Mouse (Mus musculus): ENCODE measurements at regions not wholly inside any gene's neighbourhood (a gene's known extent, or its start where the extent isn't known, plus 50 kb on each side); places are given as distances from the start of the nearest gene placed in this dataset.
"Not testable (repeated sequence)": the region's sequence is repeated elsewhere in the genome, so short reads cannot be mapped to it uniquely, and the experiment has no call there.

DNA sequence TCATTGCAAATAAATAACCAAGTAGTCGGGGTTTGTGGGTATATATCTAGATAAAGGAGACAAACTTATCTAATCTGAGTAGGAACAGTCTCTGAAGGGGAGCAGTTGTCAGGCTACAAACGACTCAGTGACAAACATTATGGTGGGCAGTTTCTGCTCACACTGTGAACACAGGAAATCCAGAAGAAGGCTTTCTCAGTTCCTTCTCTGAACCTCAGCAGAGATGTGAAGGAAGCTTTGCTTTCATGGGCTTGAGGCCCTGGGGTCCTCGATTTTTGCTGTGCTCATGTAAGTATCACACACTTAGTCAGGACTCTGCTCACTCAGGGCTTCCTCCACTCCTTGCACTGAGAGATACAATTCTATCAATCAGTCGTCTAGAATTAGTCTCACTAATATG is 994.7 kb upstream of the Foxg1 start:
- no peak for DNase-seq

DNA sequence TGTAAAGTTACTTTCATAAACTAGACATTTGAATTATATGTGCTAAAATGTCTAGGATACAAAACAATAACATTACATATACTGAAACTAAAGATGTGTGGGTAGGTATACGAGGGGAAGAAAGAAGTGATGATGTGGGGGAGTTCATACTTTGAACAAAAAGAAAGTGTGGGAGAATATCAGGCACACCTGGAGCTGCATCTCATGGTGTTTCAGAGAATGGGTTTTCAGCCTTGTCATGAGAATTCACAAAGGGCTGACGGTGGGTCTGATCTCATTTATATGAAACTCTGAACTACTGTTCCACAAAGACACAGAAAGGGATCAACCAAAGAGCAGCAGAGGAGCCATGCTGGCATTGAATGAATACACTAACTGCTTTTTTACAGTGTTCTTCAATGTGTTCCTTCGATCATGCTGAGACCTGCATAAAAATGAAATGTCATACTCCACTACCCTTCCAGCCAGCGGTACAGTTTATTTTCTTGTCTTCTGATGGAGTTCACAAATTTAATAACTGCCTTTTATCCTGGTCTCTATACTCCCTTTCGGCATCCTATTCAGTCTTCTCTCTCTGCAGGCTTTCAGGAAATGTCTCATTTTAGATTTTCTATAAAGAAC is 994.2 kb upstream of the Foxg1 start:
- no peak for DNase-seq

DNA sequence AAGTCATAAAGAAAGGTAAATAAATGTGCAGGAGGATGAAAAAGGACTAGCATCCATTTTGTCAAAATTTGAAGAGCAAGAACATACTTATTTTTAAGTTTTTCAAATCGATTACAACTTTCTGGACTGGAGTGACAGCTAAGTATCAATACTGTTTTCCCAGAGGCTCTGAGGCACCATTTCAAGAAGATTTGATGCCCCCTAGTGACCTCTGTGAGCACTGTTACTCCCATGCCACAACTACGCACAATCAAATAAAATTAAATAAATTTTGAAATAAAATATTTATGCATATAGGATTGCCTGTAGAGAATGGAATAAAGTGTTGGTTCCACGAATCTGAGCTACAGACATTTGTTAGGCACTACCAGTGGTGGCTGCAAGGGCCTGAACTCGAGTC is 991.5 kb upstream of the Foxg1 start:
- no peak for DNase-seq

DNA sequence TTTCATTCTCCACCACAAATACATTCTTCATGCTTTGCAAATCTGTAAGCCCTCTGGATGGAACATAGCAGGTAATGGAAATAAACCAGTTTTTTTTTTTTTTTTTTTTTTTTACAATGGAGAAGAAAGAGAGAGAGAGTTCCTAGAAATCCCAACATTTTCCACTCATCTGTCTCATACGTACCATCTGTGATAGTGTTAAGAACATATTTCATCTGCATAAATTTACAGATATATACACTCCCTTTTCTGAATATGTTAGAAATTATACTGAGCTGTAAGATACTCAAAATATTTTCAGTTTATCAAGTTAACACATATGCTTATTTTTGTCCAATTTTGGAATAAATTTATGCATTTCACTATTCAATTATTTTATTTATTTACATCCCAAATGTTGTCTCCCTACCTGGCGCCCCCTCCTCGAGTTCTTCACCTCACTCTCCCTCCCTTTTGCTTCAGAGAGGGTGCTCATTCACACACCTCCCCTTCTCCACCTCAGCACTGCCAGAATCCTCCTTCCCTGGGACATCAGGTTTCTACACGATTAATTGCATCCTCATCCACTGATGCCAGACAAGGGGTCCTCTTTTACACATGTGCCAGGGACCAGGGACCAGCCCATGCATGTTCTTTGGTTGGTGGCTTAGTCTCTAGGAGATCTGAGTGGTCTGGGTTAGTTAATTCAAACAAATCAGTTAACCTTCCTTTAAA is 943.0 kb upstream of the Foxg1 start:
- no peak for DNase-seq

DNA sequence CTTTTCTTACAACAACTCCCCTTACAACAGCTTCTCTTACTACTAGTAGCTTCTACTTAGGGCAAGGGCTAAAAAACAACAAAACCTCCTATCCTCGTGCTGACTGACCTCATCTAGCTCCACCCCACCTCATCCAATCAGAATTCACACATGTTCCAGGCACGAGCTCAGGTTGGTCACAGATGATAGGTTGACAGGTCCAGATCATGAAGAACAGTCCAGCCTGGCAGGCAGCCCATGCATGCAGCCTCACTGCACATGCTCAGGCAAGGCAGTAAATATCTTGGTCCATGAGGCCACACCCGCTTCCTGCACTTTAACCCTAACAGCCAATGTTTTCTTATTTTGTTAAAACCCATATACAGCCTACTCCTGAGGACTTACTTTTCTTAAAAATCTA is 933.7 kb upstream of the Foxg1 start:
- DNase-seq, result not testable (repeated sequence)

DNA sequence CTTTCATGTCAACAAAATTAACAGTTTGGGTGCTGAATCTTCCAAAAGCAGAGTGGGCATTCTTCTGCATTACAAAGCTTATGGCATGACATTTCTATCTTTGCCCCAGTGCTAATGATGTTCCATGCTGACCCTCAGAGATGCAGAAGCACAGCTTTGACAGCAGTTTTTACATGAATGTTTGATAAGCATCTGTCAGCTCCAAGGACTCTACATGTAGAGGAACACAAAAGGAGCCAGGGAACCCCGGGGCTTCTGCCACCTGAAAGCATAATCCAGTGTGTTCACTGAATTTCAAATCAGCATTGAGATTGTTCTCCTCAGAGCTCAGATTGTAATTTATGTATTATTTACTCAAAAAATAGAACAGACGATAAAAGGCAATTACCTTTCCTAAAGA is 920.1 kb upstream of the Foxg1 start:
- DNase-seq, result no peak

DNA sequence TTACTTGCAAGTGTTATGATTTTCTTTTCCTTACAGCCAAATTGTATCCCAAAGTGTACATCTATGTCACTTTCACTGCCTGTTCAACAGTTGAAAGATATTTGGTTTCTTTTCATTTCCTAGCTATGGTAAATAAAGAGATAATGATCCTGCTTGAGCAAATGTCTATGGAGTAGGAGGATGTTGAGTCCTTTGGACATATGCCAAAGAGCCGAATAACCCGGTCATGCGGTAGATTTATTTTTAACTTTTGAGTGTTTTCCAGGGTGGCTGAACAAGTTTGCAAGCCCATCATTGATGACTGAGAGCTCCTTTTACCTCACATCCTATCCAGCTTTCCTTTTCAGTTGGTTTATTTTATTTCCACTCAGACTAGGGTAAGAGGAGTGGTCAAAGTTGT is 881.7 kb upstream of the Foxg1 start:
- no peak for DNase-seq

DNA sequence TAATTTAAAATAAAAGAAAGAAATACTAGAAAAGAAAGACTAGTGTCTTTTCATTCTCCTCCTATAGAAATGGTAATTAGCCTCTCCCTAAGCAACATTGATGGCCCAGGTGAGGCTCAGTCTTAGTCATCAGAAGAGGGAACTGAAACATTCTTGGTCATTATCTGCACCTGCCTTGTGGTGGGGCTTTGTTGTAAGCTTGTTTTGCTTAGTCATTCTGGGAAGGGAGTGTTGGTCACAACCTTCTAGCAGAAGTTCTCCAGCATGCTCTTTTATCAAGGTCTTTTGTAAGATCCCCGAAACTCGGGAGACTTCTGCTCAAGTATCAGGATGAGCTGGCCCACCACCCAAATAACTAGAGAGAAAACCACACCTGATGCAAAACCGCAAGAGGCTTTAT is 870.9 kb upstream of the Foxg1 start:
- no peak for DNase-seq

DNA sequence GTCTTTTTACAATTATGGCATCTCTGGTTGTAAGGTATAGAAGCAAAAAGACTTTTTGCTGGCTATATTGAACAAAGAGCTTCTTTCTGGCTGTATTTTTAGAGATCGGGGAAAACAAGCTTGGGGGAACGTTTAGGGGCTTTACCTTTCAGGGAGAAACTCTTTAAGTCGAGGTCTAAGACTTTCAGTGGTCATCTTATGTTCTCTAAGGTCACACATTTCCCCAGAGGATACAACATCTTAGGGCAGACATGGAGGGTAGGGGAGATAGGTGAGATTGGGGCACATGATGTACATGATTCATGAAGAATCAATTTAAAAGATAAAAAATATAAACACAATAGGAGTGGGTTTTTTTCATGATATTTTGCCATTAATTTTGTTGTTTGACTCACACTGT is 870.2 kb upstream of the Foxg1 start:
- DNase-seq, result no peak

DNA sequence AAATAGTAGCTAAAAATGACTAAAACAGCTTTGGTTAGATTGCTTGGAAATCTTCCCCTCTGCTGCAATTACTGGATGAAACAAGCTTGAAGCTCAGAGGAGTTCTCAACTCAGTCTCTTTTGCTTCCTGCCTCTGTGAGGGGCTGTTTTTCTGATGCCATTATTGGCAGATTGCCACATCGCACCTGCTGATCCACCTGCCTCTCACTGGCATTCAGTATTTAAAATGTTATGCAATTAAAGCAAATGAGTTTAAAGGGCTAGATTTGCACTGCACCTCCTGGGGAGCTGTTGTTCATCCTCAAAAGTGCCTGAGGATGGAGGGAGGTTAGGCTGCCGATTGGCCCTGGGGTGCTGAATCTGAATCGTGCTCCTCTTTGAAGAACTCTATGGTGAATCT is 860.5 kb upstream of the Foxg1 start:
- no peak for DNase-seq

DNA sequence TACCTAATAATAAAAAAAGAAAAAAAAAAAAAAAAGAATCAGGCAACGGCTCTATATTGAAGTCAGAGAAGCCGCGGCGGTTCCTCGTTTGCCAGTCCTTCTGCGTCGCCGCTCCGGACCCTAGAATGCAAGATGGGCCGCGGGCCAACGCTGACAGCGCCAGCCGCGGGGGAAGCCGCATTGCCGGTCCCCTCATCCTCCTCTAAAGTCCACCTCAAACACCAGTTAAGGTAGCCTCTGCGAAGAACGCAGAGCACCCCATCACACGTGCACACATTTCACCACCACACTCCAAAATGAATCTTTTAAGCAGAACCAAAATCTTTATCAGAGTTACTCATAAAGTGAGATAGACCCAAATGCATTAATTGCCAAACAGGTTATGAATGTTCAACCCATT is 822.8 kb upstream of the Foxg1 start:
- peak; percentile 20 to 21 for DNase-seq

DNA sequence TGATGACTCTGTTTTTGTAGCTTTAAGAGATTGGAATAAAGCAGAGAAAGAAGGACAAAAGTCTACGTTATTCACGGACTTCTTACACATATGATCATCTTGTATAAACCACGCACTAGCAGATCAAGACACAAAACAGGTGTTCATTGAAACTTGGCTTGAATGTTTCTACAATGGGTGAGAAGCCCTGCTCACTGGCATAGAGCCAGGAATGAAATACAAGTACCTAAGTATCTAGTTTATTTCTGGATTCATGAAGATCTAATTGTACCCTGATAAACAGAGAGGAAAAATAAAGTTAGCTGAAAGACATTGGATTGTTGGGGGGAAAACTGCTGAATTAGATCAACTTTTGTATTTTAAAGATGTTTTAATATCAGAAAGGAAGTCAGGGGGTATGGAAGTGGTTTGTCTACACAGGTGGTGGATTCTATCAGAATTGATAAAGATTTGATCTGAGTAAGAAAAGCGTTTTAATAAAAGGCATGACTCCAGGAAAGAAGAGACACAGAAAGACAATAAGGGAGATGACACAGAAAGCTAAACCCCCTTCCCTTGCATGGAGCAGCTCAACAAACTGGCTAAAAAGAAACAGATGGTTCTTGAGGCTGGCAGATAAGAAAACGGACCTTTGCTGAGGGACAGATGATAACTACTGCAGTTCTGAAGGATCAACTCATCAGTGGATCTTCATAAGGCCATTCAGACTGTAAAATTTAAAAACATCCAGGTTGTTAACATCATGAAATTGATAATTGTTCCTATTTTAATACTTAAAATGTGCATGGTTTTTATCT is 777.9 kb upstream of the Foxg1 start:
- no peak for DNase-seq

DNA sequence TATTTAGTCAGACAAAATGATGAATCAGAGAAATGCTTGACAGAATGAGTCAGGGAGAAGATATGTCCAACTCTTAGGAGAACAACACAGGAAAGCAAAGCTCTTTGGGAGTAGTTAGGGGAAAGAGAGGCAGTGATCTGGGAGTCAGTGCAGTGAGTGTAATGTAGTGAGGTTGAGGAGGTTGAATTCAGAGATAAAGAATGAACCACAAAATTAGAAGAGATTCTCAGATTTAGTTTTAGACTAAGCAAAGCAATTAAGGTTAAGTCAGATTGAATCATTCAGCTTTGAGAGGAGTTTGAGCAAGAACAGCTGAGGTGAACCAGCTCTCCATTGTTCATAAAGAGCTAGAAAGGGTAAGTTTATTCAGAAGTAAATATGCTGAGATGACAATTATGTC is 777.0 kb upstream of the Foxg1 start:
- no peak for DNase-seq

DNA sequence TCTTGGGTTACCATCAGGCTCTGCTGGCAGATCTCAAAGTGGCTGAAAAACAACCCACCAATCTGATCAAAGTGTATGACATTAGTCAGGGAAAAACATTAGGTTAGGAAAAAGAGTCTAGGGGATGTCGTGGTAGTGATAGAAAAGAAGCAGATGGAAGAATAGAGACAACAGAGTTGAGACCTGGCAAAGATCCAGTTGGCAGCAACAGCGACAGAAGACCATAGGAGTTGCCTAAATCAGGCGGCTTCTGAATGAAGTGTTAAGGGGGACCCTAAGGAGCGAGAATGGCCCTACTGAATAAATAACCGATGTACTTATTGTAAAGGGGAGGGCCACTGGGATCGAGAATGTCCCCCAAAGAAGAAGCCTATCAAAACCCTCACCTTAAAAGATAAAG is 773.1 kb upstream of the Foxg1 start:
- no peak for DNase-seq

DNA sequence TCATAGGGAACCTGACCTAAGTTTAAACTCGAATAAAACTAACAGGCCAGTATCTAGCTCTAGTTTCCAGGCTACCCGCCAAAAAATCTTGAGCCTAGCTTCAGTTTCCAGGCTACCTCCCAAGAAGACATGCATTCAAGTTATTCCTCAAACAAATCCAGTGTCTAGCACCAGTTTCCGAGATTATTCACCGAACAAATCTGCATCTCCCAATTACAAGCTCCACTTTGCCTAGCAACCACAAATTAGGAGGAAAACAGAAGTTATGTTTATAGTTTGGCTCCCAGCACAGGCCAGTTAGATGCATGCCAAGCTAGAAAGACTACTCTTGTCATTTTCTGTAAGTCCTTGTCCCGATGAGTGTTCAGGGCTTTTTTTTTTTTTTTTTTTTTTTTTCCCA is 770.4 kb upstream of the Foxg1 start:
- DNase-seq, result no peak

DNA sequence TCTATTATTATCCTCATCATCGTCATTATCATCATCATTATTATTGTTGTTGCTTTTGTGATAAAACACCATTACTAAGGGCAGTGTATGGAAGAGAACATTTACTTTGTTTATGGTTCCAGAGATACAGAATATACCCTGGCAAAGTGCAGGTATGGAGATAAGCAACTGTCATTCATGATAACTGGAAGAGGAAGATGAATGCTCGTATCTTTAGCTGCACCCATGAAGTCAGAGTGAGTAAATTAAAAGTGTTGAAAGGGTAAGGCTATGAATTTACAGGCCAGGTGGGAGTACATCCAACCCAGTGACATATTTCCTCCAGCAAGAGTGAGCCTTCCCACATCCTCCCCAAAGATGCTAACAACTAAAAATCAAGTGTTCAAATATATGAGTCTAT is 766.1 kb upstream of the Foxg1 start:
- DNase-seq, result no peak

DNA sequence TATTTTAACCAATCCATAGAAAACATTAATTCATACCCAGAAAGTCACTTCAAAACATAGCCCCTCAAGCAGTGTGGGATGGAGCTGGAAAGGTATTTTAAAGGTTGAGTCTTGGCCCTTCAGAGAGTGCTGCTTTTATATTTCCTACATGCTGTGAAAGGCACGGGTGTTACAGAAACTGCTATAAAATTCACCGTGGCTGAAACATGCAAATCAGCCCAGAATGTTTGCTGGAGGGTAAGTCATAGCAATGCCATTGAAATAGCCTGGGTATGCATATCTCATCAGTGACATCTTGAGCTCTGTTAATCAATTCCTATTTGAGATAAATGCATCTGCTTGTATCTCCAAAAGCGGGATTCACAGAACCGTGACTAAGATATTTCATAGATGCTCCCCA is 748.9 kb upstream of the Foxg1 start:
- DNase-seq, result no peak

DNA sequence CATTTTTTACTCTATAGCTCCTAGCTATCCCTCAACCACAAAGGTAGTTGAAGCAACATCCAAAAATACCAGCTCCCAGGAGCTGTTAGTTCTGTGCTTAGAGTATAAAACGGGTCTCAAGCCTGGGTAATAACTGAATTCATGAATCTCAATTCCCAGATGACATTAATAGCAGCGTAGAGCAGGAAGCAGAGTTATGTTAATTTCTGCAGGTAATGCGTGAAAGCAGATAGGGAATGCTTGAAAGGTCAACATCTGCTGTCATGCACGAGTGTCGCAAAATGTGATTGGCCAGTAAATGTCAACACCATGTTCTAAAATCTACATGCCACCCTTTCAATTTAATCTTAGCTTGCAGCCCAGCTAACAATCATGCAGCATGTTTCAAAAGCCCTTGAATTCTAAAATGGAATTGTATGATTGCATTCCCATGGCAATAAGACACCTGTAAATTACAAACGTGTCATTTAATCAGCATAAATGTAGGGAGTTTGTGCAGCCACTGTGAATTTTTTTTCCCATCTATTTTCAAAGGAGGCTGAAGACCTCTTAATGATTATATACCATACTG is 747.7 kb upstream of the Foxg1 start:
- DNase-seq, result no peak

DNA sequence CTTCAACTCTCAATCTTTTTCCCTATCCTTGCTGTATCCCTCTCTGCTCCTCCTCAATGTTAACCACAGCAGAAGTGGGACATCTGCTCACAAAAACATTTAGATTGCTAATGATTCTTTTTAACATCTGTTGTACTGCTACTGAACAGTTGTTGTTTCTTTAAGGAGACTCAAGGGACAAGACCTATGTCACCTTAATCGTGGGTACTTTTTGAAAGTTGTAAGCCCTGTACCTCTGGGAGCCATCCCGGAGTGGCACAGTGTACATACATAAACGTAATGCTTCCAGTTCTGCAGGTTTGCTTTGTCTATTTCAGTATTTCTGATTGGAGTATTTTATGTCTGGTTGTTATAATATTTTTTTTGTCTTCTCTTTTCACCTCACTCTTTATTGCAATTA is 740.5 kb upstream of the Foxg1 start:
- no peak for DNase-seq

DNA sequence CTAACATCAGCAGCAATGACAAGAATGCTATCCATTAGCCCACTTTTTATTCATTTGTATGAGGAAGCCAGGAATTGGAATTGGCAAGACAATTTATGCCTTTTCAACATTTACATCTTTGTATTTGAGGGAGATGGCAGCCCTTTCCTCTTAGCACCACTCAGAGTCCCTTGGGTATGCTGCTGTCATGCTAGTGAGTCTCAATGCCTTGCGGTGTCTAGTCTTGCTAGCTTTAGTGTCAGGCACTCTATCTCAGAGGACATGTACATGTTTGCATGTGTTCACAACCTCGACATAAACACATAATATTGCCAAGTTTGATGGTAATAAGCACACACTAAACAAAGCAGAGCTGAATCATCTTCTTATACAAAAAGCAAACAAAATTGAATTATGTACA is 737.3 kb upstream of the Foxg1 start:
- DNase-seq, result no peak

DNA sequence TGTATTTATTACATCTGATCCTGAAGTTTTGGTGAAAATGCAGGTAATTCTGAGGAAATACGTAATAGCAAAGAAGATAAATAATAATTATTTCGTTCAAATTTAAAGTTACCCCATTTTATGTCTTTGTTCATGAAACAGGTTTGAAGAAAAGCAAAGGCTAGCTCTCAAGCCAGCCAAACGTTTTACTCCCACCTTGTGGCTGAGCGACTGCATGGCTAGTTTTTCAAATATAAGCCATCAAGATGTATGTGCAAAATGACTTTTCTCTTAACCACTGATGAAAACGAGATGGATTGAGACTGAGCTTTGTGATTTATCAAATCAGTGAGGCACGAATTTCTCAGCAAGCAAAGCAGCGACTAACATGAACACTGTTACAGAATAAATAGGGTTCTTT is 736.5 kb upstream of the Foxg1 start:
- DNase-seq, result no peak

DNA sequence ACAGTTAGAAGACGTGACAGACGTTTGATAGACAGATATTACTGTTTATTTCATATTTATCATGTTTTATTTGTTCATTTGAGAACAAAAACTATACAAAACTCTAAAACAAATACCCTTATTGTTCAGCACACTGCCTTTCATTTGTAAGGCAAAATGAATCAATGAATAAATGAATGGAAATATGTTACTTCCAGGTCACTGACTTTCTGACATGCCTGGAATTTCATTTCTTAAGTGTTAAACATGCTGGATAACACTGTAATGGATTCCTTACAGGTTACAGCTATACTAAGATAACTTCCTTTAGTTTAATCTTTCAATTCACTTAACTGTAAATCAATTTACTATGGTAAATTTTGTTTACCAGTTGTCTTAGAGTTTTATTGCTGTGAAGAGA is 707.3 kb upstream of the Foxg1 start:
- no peak for DNase-seq

DNA sequence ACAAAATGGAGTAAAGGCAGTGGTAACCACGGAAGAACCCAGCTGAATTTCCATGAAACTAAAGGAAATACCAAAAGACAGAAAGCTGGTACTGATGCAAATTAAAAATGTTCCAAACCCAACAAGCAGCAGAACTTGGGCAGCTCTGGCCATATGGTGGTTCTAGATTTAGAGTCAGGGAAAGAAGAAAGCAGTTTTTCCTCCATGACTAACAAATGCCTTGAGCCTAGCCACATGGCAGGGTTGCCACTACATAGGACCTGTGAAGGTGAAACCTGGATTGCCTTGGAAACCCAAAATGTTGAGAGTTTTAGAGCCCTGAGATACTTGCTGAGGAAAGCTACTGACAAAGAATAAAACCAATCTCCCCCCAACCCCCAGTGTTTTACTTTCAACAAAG is 701.5 kb upstream of the Foxg1 start:
- DNase-seq, result no peak

DNA sequence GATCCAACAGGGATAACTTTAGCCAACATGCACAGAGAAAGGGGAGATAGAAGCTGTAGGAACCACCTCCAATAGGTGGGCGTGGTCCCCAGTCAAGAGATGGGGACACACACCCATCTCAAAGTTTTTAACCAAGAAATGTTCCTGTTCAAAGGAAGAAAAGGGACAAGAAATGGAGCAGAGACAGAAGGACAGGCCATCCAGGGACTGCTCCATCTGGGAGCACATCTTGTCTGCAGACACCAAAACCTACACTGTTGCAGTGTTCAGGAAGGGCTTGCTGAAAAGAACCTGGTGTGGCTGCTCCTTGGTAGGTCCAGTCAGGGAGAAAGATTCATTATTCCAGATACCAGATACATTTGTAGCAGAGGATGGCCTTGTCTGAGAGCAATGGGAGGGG is 676.5 kb upstream of the Foxg1 start:
- DNase-seq, result no peak
